Mouse (Mus musculus) ovary, adult 18-20 months (tissue): ENCODE measurements around the gene App.

Experiments used
- DNase-seq: peaks from one replicate; pipeline ENCODE4 v3.0.0; 2022; ENCODE audit warnings: low spot score, mixed read lengths

Gene App

DNA sequence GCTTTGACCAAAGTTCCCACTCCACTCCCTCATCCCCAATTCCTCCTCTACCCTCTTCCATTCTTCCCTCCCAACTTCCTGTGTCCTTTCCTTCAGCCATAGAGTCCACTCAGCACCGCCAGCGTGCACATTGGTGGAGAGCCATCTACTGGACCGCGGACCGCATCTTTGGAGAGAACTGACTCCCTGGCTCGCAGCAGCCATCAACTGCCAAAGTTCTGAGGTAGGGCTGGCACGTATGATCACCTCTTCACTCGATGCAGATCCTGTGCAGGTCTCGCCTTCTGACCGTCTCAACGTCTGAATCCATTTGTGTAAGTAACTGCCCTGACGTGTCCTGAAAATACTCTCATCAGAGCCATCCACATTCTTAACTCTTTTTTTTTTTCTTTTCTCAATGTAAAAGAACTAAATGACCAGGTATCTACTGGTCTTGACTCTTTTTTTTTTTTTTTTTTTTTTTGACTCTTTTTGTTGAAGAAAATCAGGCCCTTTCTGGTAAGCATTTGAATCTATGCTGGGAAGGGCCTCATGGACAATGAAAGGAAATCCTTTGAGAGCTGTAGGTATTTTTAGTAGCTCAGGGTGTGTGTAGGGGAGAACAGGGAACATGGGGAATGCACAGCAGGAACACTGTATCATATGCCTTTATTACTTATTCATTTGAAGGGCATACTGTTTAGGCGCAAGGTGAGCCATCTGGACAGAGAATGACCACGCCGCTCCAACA is 200.0 kb downstream of the App start:
- DNase-seq: no peak

GRCm38 (mm10) chr16:84971535-84972330 is 201.8 kb downstream of the App start:
- DNase-seq: no peak

DNA sequence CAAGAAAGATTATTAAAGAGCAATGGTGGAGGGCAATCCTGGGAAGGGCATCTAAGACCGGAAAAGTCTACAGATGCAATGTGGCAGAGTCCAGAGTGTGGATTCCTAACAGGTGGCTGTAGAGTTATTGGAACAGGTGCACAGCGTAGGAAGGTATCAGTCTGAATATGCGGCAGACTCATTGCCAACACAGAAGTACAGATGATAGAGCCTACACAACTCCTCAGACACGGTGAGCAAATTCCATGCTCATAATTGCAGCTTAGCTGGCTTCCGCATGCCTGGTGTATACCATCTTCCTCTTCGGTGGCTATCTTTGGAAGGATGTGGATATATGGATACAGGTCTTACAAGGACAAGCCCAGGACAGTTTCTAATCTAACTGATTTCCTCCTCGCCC is 204.5 kb downstream of the App start:
- no peak for DNase-seq

- no peak for DNase-seq
Measured at GRCm38 (mm10) chr16:84966983-84967382, 206.6 kb downstream of the App start.

DNA sequence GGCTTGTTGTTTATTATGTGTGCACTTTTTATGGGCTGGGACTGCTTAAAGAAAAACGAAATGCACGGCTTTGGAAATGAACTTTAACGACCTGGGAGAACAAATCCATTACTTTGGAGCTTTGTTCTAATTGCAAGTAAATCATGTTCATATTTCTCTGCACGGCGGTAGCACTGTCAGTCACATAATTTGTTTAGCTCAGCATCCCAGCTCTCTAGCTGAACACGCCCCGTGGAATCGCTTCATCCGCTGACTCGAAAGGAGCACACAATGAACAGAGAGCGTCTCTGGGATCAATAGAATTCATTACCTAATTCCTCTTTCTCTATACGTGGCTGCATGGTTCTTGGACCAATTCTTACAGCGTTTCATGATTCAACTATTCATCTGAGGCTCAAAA is 207.5 kb downstream of the App start:
- no peak for DNase-seq

- DNase-seq: no peak
Measured at GRCm38 (mm10) chr16:84963960-84964359, 209.6 kb downstream of the App start.

DNA sequence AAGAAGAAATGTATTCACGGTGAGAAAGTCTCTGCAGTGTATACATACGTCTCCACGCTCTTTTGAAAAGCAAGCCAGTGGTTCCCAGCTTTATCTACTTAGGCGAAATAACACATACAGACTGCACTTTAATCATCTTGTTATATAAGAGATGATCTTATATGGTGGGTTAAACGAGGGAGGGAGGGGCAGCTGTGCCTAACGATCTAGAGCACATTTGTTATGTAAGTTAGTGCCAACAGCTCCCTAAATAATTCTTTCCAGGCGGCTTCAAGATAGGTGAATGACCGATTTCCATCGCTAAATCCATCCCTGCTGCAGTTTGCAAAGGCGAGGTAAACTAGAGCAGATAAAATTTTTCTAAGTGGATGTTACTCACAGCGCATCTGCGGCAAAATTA is 210.0 kb downstream of the App start:
- DNase-seq: no peak

- DNase-seq: no peak
Measured at GRCm38 (mm10) chr16:84957253-84957652, 216.3 kb downstream of the App start.

DNA sequence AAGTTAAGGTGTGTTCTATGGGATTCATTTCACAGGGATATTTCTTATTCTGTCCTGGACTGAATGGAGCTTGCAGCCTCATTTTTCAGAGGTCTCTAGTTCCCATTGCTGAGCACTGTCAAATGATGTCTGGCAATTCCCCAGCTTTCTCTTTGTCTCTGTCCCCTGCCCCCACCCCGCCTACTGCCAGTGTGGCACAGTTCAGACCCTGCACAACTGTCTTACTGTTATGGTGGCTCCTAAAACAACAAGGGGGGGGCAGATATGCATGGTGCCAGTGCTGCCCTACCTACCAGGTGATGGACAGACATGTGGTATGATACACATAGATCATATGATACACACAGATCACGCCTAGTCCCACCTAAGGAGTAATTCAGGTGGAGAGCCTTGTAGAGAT is 216.9 kb downstream of the App start:
- no peak for DNase-seq

DNA sequence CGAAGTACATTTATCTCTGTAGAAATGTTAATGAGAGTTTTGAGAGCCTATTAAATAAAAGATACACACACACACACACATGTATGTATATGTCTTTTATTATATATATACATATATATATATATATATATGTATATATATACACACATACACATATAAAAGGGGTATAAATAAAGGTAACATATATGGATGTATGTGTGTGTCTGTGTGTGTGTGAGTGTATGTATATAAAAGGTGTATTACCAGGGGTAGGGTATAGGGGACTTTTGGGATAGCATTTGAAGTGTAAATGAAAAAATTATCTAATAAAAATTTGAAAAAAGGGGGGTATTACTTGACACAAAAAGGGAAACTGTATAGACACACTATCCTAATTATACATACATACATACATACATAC is 217.7 kb downstream of the App start:
- no peak for DNase-seq

DNA sequence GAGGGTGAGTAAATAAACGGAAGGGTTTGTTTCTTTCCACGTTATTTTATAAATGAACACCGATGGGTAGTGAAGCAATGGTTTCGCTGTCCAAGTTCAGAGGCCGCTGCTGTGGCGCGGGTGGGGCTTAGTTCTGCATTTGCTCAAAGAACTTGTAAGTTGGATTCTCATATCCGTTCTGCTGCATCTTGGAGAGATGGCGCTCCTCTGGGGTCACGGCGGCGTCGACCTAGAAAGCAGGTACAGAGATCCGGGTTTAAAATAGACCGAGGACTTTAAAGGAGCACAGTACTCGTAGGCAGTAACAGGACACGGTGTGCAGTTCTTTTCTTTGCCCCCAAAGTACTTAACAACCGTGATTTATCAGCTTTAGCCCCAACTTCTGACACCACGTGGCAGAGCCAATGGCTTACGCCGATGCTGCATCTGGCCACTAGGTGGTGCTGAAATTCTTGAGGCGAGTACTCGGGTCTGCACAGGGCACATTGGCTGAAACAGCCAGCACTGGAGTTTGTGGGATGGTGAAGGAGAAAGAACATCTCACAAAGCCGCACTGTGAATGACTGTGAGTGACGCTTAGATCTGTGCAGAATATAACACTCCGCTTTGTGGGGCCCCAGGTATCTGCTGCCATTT is 218.2 kb downstream of the App start:
- peak; percentile 63 for DNase-seq

GRCm38 (mm10) chr16:84931024-84931423 is 242.5 kb downstream of the App start:
- DNase-seq: no peak

DNA sequence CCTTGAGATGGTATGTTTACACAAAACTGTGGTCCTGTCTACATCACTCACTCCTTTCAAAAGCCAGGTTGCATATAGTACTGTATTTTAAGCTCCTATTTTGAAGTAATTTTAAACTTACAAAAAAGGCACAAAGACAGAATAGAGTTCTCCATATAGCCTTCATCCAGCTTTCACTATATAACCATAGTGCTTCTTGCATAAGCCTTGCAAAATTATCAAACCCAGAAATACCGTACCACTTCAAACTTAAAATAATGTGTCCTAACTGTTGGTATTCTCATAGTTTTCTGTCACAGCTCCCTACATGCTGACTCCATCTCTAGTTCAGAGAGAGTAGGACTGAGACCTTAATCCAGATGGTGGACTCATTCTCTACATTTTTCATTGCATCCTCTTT is 245.7 kb downstream of the App start:
- DNase-seq: no peak

GRCm38 (mm10) chr16:84919649-84920308 is 253.8 kb downstream of the App start:
- DNase-seq: no peak

- DNase-seq: no peak
Measured at GRCm38 (mm10) chr16:84919087-84919486, 254.5 kb downstream of the App start.

- DNase-seq: no peak
Measured at GRCm38 (mm10) chr16:84916772-84917171, 256.8 kb downstream of the App start.

DNA sequence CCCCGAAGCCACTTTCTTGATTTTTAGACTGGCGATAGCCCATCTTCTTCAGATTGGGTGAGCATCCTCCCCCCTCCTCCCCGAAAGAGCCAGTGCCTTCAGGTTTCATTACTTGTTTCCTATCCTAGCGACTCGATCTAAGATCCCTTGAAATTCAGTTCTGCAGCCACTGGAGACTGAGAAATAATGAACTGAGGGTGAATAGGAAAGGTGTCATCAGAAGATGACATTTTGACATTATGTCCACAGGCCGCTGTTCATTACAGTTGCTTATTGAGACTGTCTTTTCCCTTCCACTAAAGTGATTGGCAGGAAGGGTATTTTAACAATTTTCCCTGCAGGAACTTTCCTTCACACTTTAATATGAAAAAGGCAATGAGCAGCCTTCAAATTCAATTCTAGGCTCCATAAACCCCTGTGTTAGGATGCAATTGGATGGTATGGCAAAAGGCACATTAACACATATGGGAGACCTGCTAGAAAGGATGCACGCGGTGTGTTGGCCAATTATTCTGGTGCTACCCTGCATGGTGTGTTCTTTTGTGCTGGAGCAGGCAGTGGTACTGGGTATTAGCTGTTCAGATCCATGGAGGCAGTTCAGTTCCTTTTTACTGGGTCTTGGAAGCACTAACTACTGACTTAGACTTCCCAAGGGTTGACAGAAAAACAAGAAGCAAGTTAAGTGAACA is 261.9 kb downstream of the App start:
- DNase-seq: no peak

DNA sequence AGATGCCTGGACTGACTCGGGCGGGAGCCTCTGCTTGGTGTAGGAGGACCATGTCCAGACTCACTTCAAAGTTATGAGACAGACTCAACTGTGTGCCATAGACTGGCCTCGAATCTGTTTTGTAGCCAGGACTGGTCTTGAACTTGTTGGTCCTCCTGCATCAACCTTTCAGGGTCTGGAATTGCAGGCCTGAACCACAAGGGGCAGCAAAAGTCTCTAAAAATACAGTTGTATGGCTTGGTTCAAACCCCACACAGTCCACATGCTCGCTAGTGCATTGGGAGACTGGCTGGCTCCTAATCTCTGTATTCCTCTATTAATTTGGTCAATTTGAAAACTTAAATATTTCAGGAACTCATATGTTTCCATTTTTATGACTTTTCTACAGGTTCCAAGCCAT is 270.6 kb downstream of the App start:
- no peak for DNase-seq
